Mouse (Mus musculus): ENCODE measurements around the gene Zfp92.

Gene Zfp92

GRCm38 (mm10) chrX:73474340-73475165, 63.7 kb downstream of the Zfp92 start:
- DNase-seq (ENCODE audit: low spot score), result no peak

DNA sequence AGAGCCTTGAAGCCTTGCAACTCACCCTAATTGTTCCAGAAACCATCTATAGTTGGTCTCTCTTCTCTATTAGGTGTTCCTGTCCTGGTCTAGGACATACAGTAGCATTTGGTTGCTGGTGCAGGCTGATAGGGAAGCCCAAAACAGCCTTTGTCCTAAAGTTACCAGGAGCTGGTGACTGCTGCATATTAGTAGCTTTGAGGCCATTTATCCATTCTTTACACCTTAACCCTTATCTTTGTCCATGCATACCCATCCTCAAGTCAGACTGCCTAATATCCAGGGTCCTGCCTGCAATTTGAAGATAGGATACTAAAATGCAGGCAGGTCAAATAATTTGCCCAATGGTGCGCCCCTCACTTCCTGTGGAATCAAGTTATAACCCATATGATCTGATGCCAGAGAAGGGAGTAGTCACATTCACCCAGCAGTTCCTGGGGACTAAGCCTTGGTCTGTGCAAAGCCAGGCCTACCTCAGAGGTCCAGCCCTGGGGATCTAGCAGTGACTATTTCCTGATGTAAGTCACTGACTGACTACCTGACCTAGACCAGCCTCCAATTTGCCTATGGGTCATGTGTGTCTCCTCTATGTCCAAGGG, 64.9 kb downstream of the Zfp92 start:
- DNase-seq (ENCODE audit: low spot score), result no peak

GRCm38 (mm10) chrX:73476621-73477020, 65.7 kb downstream of the Zfp92 start:
- DNase-seq (ENCODE audit: low spot score), result no peak

DNA sequence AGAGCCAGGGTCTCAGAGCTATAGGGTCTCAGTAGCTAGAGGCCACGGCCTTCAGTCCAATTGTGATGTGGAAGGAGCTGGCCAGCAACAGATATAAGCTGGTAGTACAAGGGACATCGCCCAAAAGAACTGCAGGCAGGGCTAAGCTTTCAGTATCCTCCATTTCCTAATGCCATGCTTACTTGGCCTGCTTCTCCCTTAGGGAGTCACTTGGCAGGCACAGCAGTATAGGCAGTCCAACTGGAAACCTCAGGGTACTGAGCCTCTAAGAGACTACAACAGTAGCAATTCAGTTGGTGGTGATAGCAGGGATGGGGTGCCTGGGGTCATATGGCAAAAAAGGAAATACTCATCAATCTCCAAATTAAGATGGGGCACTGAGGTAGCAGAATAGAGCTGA, 66.6 kb downstream of the Zfp92 start:
- DNase-seq (ENCODE audit: low spot score), result no peak

All from MN1 (cell line).